Mouse (Mus musculus): ENCODE measurements around the gene Pde4dip.

Gene Pde4dip

DNA sequence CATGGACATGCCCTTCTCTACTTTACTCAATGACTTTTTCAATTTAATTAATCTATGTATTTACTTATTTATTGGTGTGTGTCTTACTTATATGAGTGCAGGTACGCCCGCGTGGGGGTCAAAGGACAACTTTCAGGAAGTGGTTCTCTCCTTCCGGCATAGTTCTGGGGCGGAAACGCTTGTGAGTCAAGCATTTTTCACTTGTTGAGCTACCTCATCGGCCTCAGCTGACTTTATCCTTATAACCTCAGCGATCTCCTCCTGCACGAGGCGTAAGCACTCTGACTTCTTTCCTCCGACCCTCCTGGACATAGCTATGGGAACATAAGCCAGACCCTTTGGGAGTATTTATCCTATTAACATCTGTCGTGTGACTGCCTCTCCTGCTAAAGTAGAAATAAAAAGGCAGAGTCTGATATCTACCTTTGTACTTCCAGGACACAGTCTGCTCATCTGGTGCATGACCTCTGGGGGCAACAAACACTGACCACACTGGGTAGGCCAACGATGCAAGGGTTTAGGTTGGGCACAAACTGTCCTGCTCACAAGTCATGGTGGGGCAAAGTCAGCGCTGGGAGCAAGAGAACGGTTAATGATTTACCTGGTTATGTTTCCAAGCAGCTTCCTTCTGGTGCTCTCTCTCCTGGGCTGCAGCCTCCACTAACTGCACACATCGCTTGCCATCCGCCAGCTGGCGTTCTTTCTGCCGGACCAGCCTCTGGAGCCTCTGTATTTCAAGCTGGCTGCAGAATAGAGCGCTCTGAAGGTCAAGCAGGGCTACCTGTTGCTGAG lies 132.0 kb downstream of the Pde4dip start:
- DNase-seq (ENCODE audit: extremely low read depth, low read depth, low spot score), result no peak

- no peak for DNase-seq (ENCODE audit: extremely low read depth, low read depth, low spot score)
Observed at GRCm38 (mm10) chr3:97755411-97755810, 133.1 kb downstream of the Pde4dip start.

DNA sequence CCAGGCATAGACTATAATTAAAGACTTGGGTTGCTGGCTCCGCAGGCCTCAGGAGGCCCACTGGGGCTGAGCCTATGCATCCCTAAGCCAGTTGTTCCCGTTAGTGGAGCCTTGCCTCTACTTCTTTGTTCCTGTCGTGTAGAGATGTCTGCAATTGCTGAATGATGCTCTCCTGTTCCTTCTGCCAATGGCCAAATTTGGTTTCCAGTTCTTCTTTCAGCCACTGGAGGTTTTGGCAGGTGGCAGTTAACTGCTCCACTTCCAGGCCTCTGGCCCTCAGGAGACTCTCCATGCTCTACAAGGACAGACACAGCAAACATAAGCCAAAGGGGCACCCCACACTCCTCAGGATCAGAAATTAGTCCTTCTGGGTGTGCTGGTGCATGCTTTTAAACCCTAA lies 135.6 kb downstream of the Pde4dip start:
- DNase-seq (ENCODE audit: extremely low read depth, low read depth, low spot score), result no peak

GRCm38 (mm10) chr3:97751566-97751965 lies 136.9 kb downstream of the Pde4dip start:
- DNase-seq (ENCODE audit: extremely low read depth, low read depth, low spot score), result no peak

DNA sequence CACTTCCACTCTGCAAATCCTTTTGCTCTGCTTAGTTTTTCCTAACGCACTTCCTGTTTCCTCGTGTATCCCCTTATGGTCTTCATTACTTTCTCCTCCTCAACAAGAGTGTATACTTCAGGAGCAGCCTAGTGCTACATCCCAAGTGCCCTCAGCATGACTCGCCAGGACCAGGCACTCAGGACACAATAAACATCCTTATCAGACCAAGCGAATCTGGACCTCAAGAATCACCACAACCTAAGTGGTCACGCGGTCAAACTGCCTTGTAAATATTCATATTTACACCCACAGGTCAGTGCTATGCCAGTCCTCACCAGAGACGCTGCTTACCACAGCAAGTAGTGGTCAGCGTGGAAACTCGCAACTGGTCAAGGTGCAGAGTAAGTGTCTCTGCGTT lies 139.7 kb downstream of the Pde4dip start:
- no peak for DNase-seq (ENCODE audit: extremely low read depth, low read depth, low spot score)

- no peak for DNase-seq (ENCODE audit: extremely low read depth, low read depth, low spot score)
Observed at GRCm38 (mm10) chr3:97742841-97743240, 145.7 kb downstream of the Pde4dip start.

DNA sequence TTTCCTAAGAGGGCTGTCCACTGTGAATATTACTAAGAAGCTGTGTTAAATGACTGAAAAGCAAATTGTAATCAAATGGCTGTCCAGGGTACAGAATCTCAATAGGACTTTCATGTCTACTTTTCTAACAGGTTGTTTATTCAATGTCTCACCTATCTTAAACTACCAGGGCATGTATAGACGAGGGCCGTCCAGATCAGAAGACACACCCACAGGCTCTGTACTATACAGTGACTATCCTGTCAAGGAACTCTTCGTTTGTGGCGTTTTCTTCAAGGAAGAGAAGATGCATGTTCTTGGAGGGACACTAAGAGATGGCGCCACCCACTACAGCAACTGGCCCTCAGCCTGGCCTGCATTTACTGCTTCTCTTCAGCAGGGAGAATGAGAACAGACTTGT lies 152.9 kb downstream of the Pde4dip start:
- no peak for DNase-seq (ENCODE audit: extremely low read depth, low read depth, low spot score)

DNA sequence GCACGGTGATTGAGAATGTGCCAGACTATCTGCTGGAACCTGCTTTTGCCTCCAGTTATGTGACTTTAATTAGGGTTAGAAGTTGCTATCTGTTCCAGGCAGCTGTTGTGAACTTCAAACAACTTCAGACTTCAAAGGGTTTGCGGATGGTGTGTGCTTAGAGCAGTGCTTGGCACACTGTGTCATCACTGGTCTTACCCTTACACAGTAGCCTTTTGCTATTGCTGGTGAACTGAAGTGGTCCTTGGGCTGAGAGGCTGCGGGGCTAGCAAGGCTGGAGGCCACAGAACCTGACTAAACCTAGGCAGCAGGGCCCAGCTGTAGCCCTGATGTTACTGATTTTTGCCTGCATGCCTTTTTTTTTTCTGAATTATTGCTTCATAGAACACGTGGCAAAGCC lies 154.2 kb downstream of the Pde4dip start:
- DNase-seq (ENCODE audit: extremely low read depth, low read depth, low spot score), result no peak

DNA sequence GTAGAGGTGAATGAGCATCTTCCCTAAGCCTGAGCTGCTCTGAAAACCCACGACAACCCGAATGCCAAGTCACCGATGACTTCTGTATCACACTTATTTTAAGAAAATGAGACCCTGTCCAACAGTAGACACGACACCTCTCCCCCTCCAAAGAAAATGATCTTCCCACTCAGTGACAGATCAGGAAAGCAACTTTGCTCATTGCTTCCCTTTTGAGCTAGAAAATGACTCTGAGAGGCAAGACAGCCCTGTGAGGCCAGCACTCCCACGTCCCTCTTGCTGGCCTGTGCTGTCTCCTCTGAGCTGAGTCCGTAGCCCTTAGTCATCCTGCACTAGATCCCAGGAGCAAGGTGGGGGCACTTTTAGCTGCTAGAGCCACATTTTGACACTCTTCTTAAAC lies 155.9 kb downstream of the Pde4dip start:
- DNase-seq (ENCODE audit: extremely low read depth, low read depth, low spot score), result no peak

- no peak for DNase-seq (ENCODE audit: extremely low read depth, low read depth, low spot score)
Observed at GRCm38 (mm10) chr3:97730624-97731023, 157.9 kb downstream of the Pde4dip start.

DNA sequence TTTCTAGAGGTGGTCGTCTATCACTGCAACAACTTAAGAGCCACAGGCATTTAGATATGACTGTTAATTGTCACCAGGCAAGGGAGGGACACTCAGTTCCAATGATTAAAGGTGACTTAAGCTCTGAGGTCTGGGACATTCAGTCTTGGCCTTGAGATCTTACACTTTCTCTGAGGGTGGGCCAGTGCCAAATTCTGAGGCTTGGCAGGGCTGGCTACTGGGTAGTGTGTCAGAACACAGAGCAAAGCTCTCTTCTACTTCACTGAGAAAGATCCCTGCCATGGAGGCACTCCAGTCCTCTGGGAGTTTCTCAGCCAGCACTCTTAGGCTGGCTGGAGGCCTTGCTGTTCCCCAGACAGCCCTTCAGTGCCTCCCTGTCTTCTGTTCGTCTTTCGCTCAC lies 158.4 kb downstream of the Pde4dip start:
- DNase-seq (ENCODE audit: extremely low read depth, low read depth, low spot score), result no peak

- DNase-seq (ENCODE audit: extremely low read depth, low read depth, low spot score), result no peak
Observed at GRCm38 (mm10) chr3:97727801-97728200, 160.7 kb downstream of the Pde4dip start.

DNA sequence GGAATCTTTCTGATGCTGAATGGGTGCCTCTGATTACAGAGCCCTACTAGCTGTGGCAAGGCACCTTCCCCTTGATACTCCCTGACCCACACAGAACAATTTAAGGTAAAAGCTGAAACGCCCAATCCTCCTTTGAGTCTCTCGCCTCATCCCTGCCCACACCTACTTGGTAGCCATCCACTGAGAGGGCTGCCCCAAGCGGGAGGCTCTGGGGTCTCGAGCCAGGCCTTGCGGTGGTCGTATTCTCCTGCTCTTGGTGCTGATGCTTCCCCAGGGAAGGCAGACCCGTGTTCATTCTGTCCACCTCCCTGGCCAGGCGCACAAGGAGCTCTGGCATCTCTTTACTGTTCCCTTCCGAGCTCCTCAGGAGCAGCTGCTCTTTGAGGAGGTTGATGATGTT lies 169.4 kb downstream of the Pde4dip start:
- DNase-seq (ENCODE audit: extremely low read depth, low read depth, low spot score), result no peak

GRCm38 (mm10) chr3:97715922-97716321 lies 172.6 kb downstream of the Pde4dip start:
- DNase-seq (ENCODE audit: extremely low read depth, low read depth, low spot score), result no peak

DNA sequence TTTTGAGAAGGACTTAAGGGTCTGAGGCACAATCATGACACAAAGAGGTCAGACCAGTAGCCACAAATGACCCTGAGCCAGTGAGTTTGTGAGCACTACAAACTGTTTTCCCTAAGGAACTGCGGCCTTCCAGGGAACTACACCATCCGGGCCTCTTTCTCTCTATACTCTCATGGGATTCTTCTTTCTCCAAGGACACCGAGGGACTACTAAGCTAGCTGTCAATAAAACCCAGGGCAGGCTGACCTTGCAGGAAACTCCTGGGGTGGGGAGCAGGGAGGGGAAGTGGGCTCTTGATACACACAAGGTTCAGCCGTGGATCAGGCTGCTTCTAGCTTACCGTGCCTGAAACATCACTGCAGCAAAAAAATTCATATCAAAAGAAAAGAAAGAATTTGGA lies 177.6 kb downstream of the Pde4dip start:
- no peak for DNase-seq (ENCODE audit: extremely low read depth, low read depth, low spot score)

- no peak for DNase-seq (ENCODE audit: extremely low read depth, low read depth, low spot score)
Observed at GRCm38 (mm10) chr3:97710134-97710533, 178.4 kb downstream of the Pde4dip start.

- no peak for DNase-seq (ENCODE audit: extremely low read depth, low read depth, low spot score)
Observed at GRCm38 (mm10) chr3:97706561-97706960, 181.9 kb downstream of the Pde4dip start.

- no peak for DNase-seq (ENCODE audit: extremely low read depth, low read depth, low spot score)
Observed at GRCm38 (mm10) chr3:97705508-97705907, 183.0 kb downstream of the Pde4dip start.

DNA sequence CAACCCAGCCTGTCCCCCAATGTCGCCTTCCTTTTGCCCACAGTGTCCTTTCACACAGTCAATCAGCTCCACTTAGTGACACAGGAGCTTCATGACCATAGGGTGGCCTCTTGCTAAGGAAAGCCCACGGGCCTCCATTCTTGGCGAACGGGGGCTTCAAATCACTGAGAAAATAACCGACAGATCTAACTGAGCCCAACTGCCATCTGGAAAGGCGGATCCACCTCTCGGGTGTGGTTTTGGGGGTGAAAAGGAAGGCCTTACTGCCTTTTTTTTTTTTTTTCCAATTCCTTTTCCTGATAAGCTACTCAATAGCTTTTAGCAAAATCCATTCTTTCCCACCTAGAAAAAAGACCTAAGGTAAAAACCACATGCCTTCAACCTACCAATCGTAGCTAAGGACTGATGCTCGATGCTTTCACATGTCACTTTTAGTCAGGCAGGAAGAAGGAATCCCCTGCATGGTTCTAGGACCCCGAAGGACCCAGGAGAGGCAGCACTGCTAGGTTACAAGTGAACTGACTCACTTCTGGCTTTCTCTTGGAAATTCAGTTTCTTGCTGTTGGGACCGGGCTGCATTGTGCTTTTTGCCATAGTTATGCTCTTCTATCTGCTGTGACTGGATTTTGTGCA lies 185.9 kb downstream of the Pde4dip start:
- no peak for DNase-seq (ENCODE audit: extremely low read depth, low read depth, low spot score)

- DNase-seq (ENCODE audit: extremely low read depth, low read depth, low spot score), result no peak
Observed at GRCm38 (mm10) chr3:97701198-97701597, 187.3 kb downstream of the Pde4dip start.

GRCm38 (mm10) chr3:97699061-97699460 lies 189.4 kb downstream of the Pde4dip start:
- no peak for DNase-seq (ENCODE audit: extremely low read depth, low read depth, low spot score)

DNA sequence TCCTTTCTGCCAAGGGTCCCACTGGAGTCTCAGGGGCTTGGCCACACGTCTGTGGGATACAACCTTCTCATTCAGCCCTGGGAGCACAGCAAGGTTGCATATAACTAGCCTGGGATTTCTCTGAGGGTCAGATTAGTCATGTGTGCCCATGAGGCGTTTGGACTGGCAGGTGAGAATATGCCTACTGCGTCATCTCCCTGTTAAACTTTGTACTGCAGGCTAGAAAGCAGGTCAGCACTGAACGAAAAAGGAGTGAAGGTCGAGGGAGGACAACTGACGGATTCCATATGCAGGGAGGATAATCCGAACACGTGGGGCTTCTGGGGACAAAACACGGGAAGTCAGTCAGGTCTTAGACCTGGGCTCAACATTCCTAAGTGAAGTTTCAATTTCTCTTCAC lies 191.2 kb downstream of the Pde4dip start:
- DNase-seq (ENCODE audit: extremely low read depth, low read depth, low spot score), result no peak

- no peak for DNase-seq (ENCODE audit: extremely low read depth, low read depth, low spot score)
Observed at GRCm38 (mm10) chr3:97696866-97697265, 191.6 kb downstream of the Pde4dip start.
